Mouse (Mus musculus): ENCODE results near the gene Gid8. TPM values are rescaled to one million over a fixed set of nuclear protein-coding genes. Genes with fewer than 3 reads are reported as not detected.

Gid8 gene
- polyA plus RNA-seq, 1 experiment from 2014 or later, result 53.3 TPM

DNA sequence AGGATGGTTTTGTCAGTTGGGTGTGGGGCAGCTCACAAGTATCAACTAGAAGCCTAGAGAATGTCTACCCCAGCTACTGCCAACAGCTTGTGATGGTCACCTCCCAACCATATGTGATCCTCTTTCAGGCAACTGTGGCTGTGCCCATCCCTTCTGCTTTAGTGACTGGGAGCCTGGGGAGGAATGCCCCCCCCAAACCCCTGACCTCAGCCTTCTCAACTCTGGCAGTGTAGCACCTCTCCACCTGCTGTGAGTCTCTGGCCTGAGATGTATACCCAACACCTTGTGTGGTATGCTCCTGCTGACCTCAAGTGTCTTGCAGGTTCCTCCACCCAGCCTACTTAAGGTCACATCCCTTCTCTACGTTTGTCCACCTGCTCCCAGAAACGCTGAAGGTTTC, 13.9 kb downstream of the Gid8 start:
- H3K36me3 ChIP-seq (ENCODE audit: control insufficient read depth, insufficient read depth, low read length), result peaks cover 37% of the 10 kb centered on the region

DNA sequence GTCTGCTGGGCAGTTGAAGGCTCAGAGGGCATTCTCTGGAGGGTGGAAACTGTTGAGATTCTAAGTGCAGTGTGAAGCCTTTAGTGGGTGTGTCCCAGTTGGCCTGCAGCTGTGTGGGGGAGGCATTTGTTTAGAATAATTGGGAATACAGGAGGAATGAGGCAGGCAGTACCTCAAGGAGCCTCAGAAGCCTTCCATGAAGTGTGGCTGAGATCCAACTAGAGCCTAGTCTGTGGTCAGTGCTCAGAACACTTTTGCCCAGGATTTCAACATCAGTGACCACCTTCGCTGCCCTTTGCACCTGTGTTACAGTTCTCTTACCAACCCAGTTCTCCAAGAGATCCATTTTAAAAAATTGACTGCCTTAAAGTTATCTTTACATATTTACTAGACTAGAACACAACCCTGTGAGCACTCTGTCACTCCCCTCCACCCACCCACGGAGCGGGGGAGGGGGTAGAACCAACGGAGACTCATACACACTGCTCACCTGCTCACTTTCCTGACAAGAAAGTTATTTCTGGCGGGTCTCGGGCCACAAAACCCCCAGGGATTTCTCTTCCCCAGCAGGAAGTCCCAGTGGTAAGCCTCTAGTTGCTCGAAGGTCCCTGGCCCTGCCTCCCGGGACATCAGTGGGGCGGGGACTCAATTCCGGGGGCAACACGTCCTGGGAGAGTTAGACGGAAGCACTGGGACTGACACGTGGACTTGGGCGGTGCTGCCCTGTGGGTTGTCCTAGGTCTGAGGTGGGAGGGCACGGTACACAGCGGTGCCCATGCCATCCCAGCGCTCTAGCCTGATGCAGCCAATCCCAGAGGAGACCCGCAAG, 14.9 kb downstream of the Gid8 start, which contains the start of gene Slc17a9:
Gene Slc17a9 (plus strand): TSS at position 679 of the 829 bp plus-strand sequence.
- 9% methylated on average over 18 of the region's 18 CpGs for WGBS
- Histone ChIP-seq H3K4me2 (ENCODE audit: low read depth, low read length) (no peak within 1 kb of the TSS), H3K4me1 (ENCODE audit: control insufficient read depth, insufficient read depth, low read length) (no peaks in the 10 kb centered on the region)

More for the DNA sequence above, 13.9 kb downstream of the Gid8 start:
- no peak overlapping the region for H3K4me3 ChIP-seq (ENCODE audit: low read depth, low read length)
- no peak for ATAC-seq (ENCODE audit: low read depth)
- no peaks in the 10 kb centered on the region for H3K27me3 ChIP-seq (ENCODE audit: control insufficient read depth, insufficient read depth, low read length)
- no peak overlapping the region for H3K9ac ChIP-seq (replicated peaks; ENCODE audit: low read depth, low read length)
- 75% methylated on average over 2 of the region's 2 CpGs for WGBS
- no peaks in the 10 kb centered on the region for H3K4me1 ChIP-seq (ENCODE audit: control insufficient read depth, insufficient read depth, low read length)
- no peak overlapping the region for H3K4me2 ChIP-seq (ENCODE audit: low read depth, low read length)
- H3K27ac ChIP-seq (ENCODE audit: low read depth, low read length), result no peak overlapping the region
- H3K9me3 ChIP-seq (ENCODE audit: control insufficient read depth, low read length), result no peaks in the 10 kb centered on the region

DNA sequence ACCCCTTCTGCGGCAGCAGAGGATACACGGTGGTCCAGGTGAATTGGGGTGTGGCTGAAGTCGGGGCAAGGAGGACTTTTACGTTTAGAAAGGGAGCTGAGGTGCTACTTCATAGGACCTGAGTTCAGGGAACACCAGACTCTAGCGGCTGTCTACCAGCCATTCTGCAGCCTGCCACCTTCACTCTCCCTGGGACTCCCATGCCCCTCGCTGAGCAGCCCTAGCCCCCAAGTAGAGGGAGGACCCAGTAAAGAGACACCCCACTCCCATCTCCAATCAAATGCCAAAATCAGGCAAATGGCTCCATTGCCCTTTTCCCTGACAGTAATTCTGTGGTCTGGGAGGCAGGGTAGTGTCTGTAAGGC, 15.5 kb downstream of the Gid8 start:
- WGBS, result 13% methylated on average over 6 of the region's 6 CpGs
- H3K36me3 ChIP-seq (ENCODE audit: control insufficient read depth, insufficient read depth, low read length), result peaks cover 28% of the 10 kb centered on the region
- H3K9ac ChIP-seq (replicated peaks; ENCODE audit: low read depth, low read length), result no peak overlapping the region
- H3K9me3 ChIP-seq (ENCODE audit: control insufficient read depth, low read length), result no peaks in the 10 kb centered on the region
- no peak overlapping the region for H3K27ac ChIP-seq (ENCODE audit: low read depth, low read length)
- H3K27me3 ChIP-seq (ENCODE audit: control insufficient read depth, insufficient read depth, low read length), result no peaks in the 10 kb centered on the region
- H3K4me1 ChIP-seq (ENCODE audit: control insufficient read depth, insufficient read depth, low read length), result no peaks in the 10 kb centered on the region
- H3K4me2 ChIP-seq (ENCODE audit: low read depth, low read length), result no peak overlapping the region
- no peak overlapping the region for H3K4me3 ChIP-seq (ENCODE audit: low read depth, low read length)
- no peak for ATAC-seq (ENCODE audit: low read depth)

More for the DNA sequence above, 14.9 kb downstream of the Gid8 start, which contains the start of gene Slc17a9:
- Histone ChIP-seq H3K27me3 (ENCODE audit: control insufficient read depth, insufficient read depth, low read length) (no peaks in the 10 kb centered on the region), H3K9ac (replicated peaks; ENCODE audit: low read depth, low read length) (no peak within 1 kb of the TSS), H3K9me3 (ENCODE audit: control insufficient read depth, low read length) (no peaks in the 10 kb centered on the region), H3K27ac (ENCODE audit: low read depth, low read length) (no peak within 1 kb of the TSS), H3K36me3 (ENCODE audit: control insufficient read depth, insufficient read depth, low read length) (peaks cover 31% of the 10 kb centered on the region), H3K4me3 (ENCODE audit: low read depth, low read length) (no peak within 1 kb of the TSS)
- ATAC-seq (ENCODE audit: low read depth), result no peak

DNA sequence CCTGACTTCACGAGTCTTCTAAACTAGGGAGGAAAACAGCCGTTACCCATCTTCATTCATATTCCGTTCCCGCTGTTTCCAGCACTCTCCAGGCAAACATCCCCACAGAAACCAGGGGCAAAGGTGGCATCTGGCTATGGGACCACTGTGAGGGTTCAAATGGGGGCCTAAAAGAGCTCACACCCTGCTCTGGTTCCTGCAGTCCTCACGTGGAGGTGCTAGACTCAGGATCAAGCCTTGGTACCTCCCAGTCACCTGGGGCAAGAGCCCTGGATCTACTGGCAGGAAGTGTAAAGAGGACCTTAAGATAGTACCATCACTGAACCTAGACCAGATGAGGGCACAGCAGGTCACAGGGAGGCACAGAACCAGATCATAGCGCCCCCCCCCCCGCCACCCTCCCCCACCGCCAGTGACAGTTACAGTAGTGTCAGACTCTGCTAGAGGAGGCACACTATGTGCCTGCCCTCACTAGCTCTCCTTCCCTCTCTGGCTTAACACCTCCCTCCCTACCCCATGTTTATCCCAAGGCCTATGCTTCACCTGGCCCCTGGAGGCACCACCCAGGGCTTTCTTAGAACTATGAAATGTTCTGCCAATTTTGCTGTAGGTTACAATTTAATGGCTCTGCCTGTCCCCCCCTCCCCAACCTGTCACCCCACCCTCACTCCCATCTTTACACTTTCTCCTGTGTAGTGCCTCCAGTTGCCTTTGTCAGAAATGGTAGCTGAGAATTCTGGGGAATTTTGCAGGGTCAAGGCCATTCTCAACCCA, 16.1 kb downstream of the Gid8 start:
- Histone ChIP-seq H3K9ac (replicated peaks; ENCODE audit: low read depth, low read length) (no peak overlapping the region), H3K36me3 (ENCODE audit: control insufficient read depth, insufficient read depth, low read length) (peaks cover 23% of the 10 kb centered on the region), H3K4me1 (ENCODE audit: control insufficient read depth, insufficient read depth, low read length) (no peaks in the 10 kb centered on the region), H3K4me3 (ENCODE audit: low read depth, low read length) (no peak overlapping the region), H3K9me3 (ENCODE audit: control insufficient read depth, low read length) (no peaks in the 10 kb centered on the region), H3K27ac (ENCODE audit: low read depth, low read length) (no peak overlapping the region), H3K4me2 (ENCODE audit: low read depth, low read length) (no peak overlapping the region), H3K27me3 (ENCODE audit: control insufficient read depth, insufficient read depth, low read length) (no peaks in the 10 kb centered on the region)
- 37% methylated on average over 8 of the region's 8 CpGs for WGBS
- ATAC-seq (ENCODE audit: low read depth), result no peak

DNA sequence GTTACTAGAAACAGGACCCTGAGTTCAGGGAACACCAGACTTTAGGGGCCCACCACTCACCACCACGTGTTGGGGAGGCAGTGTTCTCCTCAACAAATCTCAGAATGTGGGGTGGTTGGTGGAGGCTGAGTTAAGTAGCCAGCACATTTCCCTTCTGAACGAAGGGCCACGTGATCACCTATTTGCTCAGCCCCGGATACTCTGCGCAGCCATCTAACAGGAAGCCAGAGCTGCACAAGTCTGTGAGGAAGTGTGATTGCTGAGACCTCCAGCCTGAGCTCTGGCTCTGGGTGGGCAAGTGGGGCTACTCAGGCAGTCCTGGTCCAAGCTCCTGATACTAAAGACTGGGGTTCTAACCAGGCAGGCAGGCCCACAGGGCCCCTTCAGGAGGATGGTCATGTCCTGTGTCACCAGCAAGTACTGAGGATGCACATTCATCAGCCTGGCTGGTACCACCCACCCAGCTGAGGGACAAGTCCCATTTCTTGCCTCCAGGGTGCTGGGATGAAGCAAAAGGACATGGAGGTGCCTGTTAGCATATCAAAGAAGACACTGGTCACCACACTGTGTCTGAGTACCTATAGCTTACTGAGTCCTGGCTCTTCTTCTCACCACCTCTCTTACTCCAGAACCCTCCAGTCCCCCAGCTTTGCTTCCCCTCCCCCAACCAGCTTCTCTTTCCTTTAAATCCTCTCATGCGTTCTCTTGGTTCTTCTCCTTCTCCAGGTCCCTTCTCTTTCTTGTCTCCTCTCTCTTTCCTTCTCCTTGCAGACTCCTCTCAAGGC, 16.9 kb downstream of the Gid8 start:
- Histone ChIP-seq H3K9ac (replicated peaks; ENCODE audit: low read depth, low read length) (no peak overlapping the region), H3K27ac (ENCODE audit: low read depth, low read length) (no peak overlapping the region), H3K4me3 (ENCODE audit: low read depth, low read length) (no peak overlapping the region), H3K4me2 (ENCODE audit: low read depth, low read length) (no peak overlapping the region), H3K4me1 (ENCODE audit: control insufficient read depth, insufficient read depth, low read length) (no peaks in the 10 kb centered on the region), H3K9me3 (ENCODE audit: control insufficient read depth, low read length) (no peaks in the 10 kb centered on the region), H3K36me3 (ENCODE audit: control insufficient read depth, insufficient read depth, low read length) (peaks cover 14% of the 10 kb centered on the region), H3K27me3 (ENCODE audit: control insufficient read depth, insufficient read depth, low read length) (no peaks in the 10 kb centered on the region)
- no peak for ATAC-seq (ENCODE audit: low read depth)
- 79% methylated on average over 6 of the region's 6 CpGs for WGBS

DNA sequence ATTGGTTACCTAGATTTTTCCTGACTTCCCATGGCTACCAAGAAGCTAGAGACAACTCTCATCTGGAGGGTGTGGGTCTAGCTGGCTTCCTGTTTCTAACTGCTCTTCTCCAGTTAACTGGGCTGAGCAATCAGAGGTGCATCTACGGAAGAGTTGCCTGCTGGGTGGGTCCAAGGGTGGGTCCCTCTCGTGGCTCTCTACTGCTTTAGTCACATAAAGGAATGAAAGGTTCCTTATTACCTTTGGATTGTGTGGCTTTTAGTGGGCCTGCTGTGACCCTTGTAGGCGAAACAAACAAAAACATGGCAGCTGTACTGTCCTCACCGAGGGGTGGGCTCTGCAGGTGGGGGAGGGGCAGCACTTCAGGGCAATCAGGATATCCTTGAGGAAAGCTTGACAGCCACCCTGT, 17.7 kb downstream of the Gid8 start:
- Histone ChIP-seq H3K9me3 (ENCODE audit: control insufficient read depth, low read length) (no peaks in the 10 kb centered on the region), H3K4me2 (ENCODE audit: low read depth, low read length) (no peak overlapping the region), H3K27me3 (ENCODE audit: control insufficient read depth, insufficient read depth, low read length) (no peaks in the 10 kb centered on the region), H3K27ac (ENCODE audit: low read depth, low read length) (no peak overlapping the region), H3K36me3 (ENCODE audit: control insufficient read depth, insufficient read depth, low read length) (peaks cover 9% of the 10 kb centered on the region), H3K4me3 (ENCODE audit: low read depth, low read length) (no peak overlapping the region), H3K4me1 (ENCODE audit: control insufficient read depth, insufficient read depth, low read length) (no peaks in the 10 kb centered on the region), H3K9ac (replicated peaks; ENCODE audit: low read depth, low read length) (no peak overlapping the region)
- WGBS, result 32% methylated on average over 4 of the region's 4 CpGs
- ATAC-seq (ENCODE audit: low read depth), result no peak

DNA sequence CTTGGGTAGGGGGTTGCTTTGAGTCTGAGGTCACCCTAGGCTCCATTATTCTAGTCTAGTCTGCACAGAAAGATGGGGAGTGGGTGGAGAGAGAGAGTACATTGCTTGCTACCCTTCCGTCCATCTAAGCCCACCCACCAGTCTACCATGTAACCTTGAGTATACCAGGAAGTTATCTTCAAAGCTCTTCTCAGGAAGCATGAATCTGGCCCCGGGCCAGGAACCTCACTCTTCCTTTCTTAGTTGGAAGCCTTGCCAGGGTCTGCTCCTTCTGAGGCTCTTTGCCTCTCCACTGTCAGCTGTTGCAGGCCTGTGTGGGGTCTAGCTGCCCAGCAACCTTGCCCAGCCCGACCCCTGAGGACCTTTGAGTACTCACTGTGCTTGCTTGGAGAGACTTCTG, 21.1 kb downstream of the Gid8 start:
- no peak for ATAC-seq (ENCODE audit: low read depth)
- 83% methylated on average over 3 of the region's 3 CpGs for WGBS
- no peaks in the 10 kb centered on the region for H3K27me3 ChIP-seq (ENCODE audit: control insufficient read depth, insufficient read depth, low read length)
- no peaks in the 10 kb centered on the region for H3K9me3 ChIP-seq (ENCODE audit: control insufficient read depth, low read length)
- H3K4me2 ChIP-seq (ENCODE audit: low read depth, low read length), result no peak overlapping the region
- H3K9ac ChIP-seq (replicated peaks; ENCODE audit: low read depth, low read length), result no peak overlapping the region
- no peak overlapping the region for H3K4me3 ChIP-seq (ENCODE audit: low read depth, low read length)
- no peaks in the 10 kb centered on the region for H3K4me1 ChIP-seq (ENCODE audit: control insufficient read depth, insufficient read depth, low read length)
- no peaks in the 10 kb centered on the region for H3K36me3 ChIP-seq (ENCODE audit: control insufficient read depth, insufficient read depth, low read length)
- no peak overlapping the region for H3K27ac ChIP-seq (ENCODE audit: low read depth, low read length)

DNA sequence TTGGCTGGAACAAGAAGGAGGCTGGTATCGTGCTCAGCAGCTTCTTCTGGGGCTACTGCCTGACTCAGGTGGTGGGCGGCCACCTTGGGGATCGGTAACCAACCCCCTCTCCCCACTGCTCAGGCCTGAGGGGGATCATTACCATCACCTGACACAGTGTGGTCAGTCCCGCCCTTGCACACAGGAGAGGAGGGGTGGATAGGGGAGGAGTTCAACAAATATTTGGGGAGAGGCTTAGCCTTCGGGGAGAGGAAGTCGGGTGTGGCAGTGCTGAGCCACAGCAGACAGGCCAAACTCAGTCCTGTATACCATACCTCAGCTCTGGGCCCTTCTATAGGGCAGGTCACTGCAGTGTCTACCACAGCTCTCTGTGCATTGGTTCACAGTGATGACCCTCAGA, 22.1 kb downstream of the Gid8 start:
- Histone ChIP-seq H3K9me3 (ENCODE audit: control insufficient read depth, low read length) (no peaks in the 10 kb centered on the region), H3K27ac (ENCODE audit: low read depth, low read length) (no peak overlapping the region), H3K4me2 (ENCODE audit: low read depth, low read length) (no peak overlapping the region), H3K36me3 (ENCODE audit: control insufficient read depth, insufficient read depth, low read length) (no peaks in the 10 kb centered on the region), H3K4me3 (ENCODE audit: low read depth, low read length) (no peak overlapping the region), H3K4me1 (ENCODE audit: control insufficient read depth, insufficient read depth, low read length) (no peaks in the 10 kb centered on the region), H3K9ac (replicated peaks; ENCODE audit: low read depth, low read length) (no peak overlapping the region), H3K27me3 (ENCODE audit: control insufficient read depth, insufficient read depth, low read length) (no peaks in the 10 kb centered on the region)
- WGBS, result 73% methylated on average over 6 of the region's 6 CpGs
- no peak for ATAC-seq (ENCODE audit: low read depth)

All from neural tube, embryonic 14.5 days (tissue).